Mouse (Mus musculus) brain, embryonic 14.5 days (tissue): Measurements from ENCODE around the gene Celf5.

Experiments
- CTCF ChIP-seq: fragments of 200-500 bp; IDR thresholded peaks from 2 replicates; pipeline ENCODE4 v1.5.1; 2012; ENCODE audit warnings: inconsistent platforms, mild to moderate bottlenecking, moderate library complexity, borderline replicate concordance; ENCODE audit not compliant: insufficient read depth, insufficient read length; ENCODE audit errors: extremely low read depth
- POLR2A ChIP-seq: fragments of 200-500 bp; IDR thresholded peaks from 2 replicates; pipeline ENCODE4 v1.6.1; 2012; ENCODE audit warnings: mild to moderate bottlenecking, inconsistent platforms, borderline replicate concordance; ENCODE audit not compliant: poor library complexity, insufficient read depth, insufficient read length, severe bottlenecking; ENCODE audit errors: extremely low read depth

- TF ChIP-seq CTCF = no peak
- no peak for TF ChIP-seq POLR2A
Measured at GRCm38 (mm10) chr10:81426897-81427296, 55.6 kb downstream of the Celf5 start.
